In genomic region chr13:40978652-40979051, GRCm38 (mm10) we compare ENCODE assay signal across 14 mouse cellular contexts. TPM values are rescaled to one million over a fixed set of nuclear protein-coding genes. Genes with fewer than 3 reads are reported as not detected.
DNase-seq lines count a peak whose midpoint lies in the region; ATAC-seq and TF ChIP-seq lines count a peak whose summit lies in the region.
"Had no signal": no experiment of that assay in that cellular context is flagged by ENCODE, and none has a peak within 500 bp of the region (broad histone marks: within the 10 kb centered on the region; RNA-seq: fewer than 3 reads in every experiment).

No protein-coding gene starts in this region.

- no peak for ATAC-seq in lung, embryonic 14.5 days (ENCODE audit: insufficient read depth)
- ATAC-seq in megakaryocyte, adult 5-6 weeks (ENCODE audit: poor library complexity, severe bottlenecking): peak; percentile 26; the same call in 1 of the 2 replicates
- ATAC-seq: forebrain, embryonic 15.5 days had no signal

- H3K27ac ChIP-seq in heart, adult 2 months: peak overlapping the region; percentile 81
- no peak overlapping the region for H3K27ac ChIP-seq in heart, embryonic 10.5 days
- H3K27ac ChIP-seq in lung, embryonic 14.5 days (ENCODE audit: low read depth): no peak overlapping the region
- H3K27ac ChIP-seq: forebrain, embryonic 15.5 days; liver, embryonic 14.5 days had no signal

- H3K4me1 ChIP-seq in heart, adult 2 months (ENCODE audit: control insufficient read depth, insufficient read depth, low read length): peaks cover 4% of the 10 kb centered on the region; the same call in 1 of the 2 replicates
- H3K4me1 ChIP-seq in heart, embryonic 10.5 days: no peaks in the 10 kb centered on the region
- no peaks in the 10 kb centered on the region for H3K4me1 ChIP-seq in lung, embryonic 14.5 days (ENCODE audit: insufficient read depth)
- H3K4me1 ChIP-seq: forebrain, embryonic 15.5 days had no signal

- no peak overlapping the region for H3K4me3 ChIP-seq in heart, adult 2 months
- H3K4me3 ChIP-seq in heart, embryonic 10.5 days: no peak overlapping the region
- no peak overlapping the region for H3K4me3 ChIP-seq in lung, embryonic 14.5 days (ENCODE audit: low read depth, low read length)
- H3K4me3 ChIP-seq: forebrain, embryonic 15.5 days had no signal

- 29% methylated on average over 4 of the region's 4 CpGs for WGBS in heart, adult 2 months
- WGBS in heart, embryonic 10.5 days: 70% methylated on average over 4 of the region's 4 CpGs
- WGBS in lung, embryonic 14.5 days: 61% methylated on average over 4 of the region's 4 CpGs

- peak in 1 of 2 experiments; percentile 17 for DNase-seq in heart, adult 2 months
- DNase-seq in heart, embryonic 10.5 days (ENCODE audit: low spot score): no peak
- DNase-seq in lung, embryonic 14.5 days: peak; percentile 17
- no peak for DNase-seq in lung, postnatal 4 days
- DNase-seq in kidney, adult 9 months: peak; percentile 47
- no peak for DNase-seq in c-Kit-positive CD71-positive TER-119-positive erythroid progenitor cells, embryonic 14.5 days (ENCODE audit: low spot score)
- no peak for DNase-seq in adrenal gland, postnatal 25 days
- DNase-seq: cerebellum, adult 9-11 months; midbrain, embryonic 14.5 days; thymus, postnatal 4 days had no signal

- H3K27me3 ChIP-seq in heart, adult 2 months (ENCODE audit: control insufficient read depth, insufficient read depth, low read length): no peaks in the 10 kb centered on the region
- H3K27me3 ChIP-seq in heart, embryonic 10.5 days (ENCODE audit: insufficient read depth, poor library complexity, severe bottlenecking): no peaks in the 10 kb centered on the region
- no peaks in the 10 kb centered on the region for H3K27me3 ChIP-seq in lung, embryonic 14.5 days (ENCODE audit: insufficient read depth, low read length)
- H3K27me3 ChIP-seq: forebrain, embryonic 15.5 days had no signal

- intact Hi-C loops in heart, adult 2 months (cut with DNase I): loop anchor here (1.0 to 5.0 kb wide), 2 partner anchors 133 to 191 kb away; no protein-coding TSS in a partner anchor

- TF ChIP-seq EP300 in heart, adult 2 months (IDR thresholded peaks at IDR 0.05; ENCODE audit: insufficient read depth, low read depth, low read length): no peak

- H3K9ac ChIP-seq in heart, adult 2 months (ENCODE audit: low read depth, low read length): no peak overlapping the region
- no peak overlapping the region for H3K9ac ChIP-seq in lung, embryonic 14.5 days
- H3K9ac ChIP-seq: forebrain, embryonic 15.5 days; liver, embryonic 14.5 days had no signal

- no peak for TF ChIP-seq POLR2A in heart, adult 2 months (IDR thresholded peaks at IDR 0.05; ENCODE audit: insufficient read depth, low read depth, low read length)

- no peak overlapping the region for H3K4me2 ChIP-seq in lung, embryonic 14.5 days
- H3K4me2 ChIP-seq: forebrain, embryonic 15.5 days had no signal

- H3K36me3 ChIP-seq in heart, adult 2 months (ENCODE audit: control insufficient read depth, insufficient read depth, low read length): no peaks in the 10 kb centered on the region
- H3K36me3 ChIP-seq in heart, embryonic 10.5 days: no peaks in the 10 kb centered on the region
- no peaks in the 10 kb centered on the region for H3K36me3 ChIP-seq in lung, embryonic 14.5 days (ENCODE audit: insufficient read depth)
- H3K36me3 ChIP-seq: forebrain, embryonic 15.5 days; G1E had no signal

- no peaks in the 10 kb centered on the region for H3K9me3 ChIP-seq in heart, embryonic 10.5 days
- no peaks in the 10 kb centered on the region for H3K9me3 ChIP-seq in lung, embryonic 14.5 days (ENCODE audit: low read depth, low read length)
- H3K9me3 ChIP-seq: forebrain, embryonic 15.5 days; G1E had no signal

- no peak for TF ChIP-seq CTCF in heart, adult 2 months (IDR thresholded peaks at IDR 0.05)
- no peak for TF ChIP-seq CTCF in lung, embryonic 14.5 days (IDR thresholded peaks at IDR 0.05; ENCODE audit: low read depth)

- no peaks in the 10 kb centered on the region for H3K79me2 ChIP-seq in heart, adult 2 months (replicated peaks; ENCODE audit: control insufficient read depth, insufficient read depth, low read length)

RNA-seq across cellular contexts. Expression of gene Pak1ip1, which starts 22.2 kb away (rescaled TPM):
- 10 to 100 TPM; 26.7 to 27.5 TPM for total RNA-seq in heart, adult 2 months (2021)
- polyA plus RNA-seq in heart, adult 2 months (2012; rRNA removed): 21.2 and 22.5 TPM in 2 replicates
- polyA plus RNA-seq in heart, embryonic 10.5 days (2016; fragmentation: Nextera tagmentation; extraction: Ambion mirVana): 66.1 and 72.1 TPM in 2 replicates
- 59.6 and 62.4 TPM in 2 replicates for polyA plus RNA-seq in lung, embryonic 14.5 days (2014; fragmentation: Nextera tagmentation; extraction: Ambion mirVana)
- 50.2 and 50.7 TPM in 2 replicates for total RNA-seq in megakaryocyte, adult 5-6 weeks (2015)
- 73.0 and 80.1 TPM in 2 replicates for total RNA-seq in megakaryocyte, adult 5-6 weeks (2017)
- total RNA-seq in adrenal gland, postnatal 25 days (2021): 55.6 and 61.6 TPM in 2 replicates

RNA-seq across cellular contexts. Expression of gene Tmem14c, which starts 37.4 kb away (rescaled TPM):
- 100 to 1,000 TPM; 165 to 179 TPM for total RNA-seq in heart, adult 2 months (2021)
- 136 and 180 TPM in 2 replicates for polyA plus RNA-seq in heart, adult 2 months (2012; rRNA removed)
- polyA plus RNA-seq in heart, embryonic 10.5 days (2016; fragmentation: Nextera tagmentation; extraction: Ambion mirVana): 322 and 328 TPM in 2 replicates
- polyA plus RNA-seq in lung, embryonic 14.5 days (2014; fragmentation: Nextera tagmentation; extraction: Ambion mirVana): 224 and 229 TPM in 2 replicates
- 208 and 221 TPM in 2 replicates for total RNA-seq in megakaryocyte, adult 5-6 weeks (2015)
- 112 and 125 TPM in 2 replicates for total RNA-seq in megakaryocyte, adult 5-6 weeks (2017)
- total RNA-seq in adrenal gland, postnatal 25 days (2021): 160 and 178 TPM in 2 replicates

Comparison
In these comparisons a context has a peak if more than half of its experiments do, and no peak if none do; other contexts are left out.
1. DNase-seq: peak in lung, embryonic 14.5 days (single experiment) and kidney, adult 9 months (single experiment); none in heart, embryonic 10.5 days (single experiment), lung, postnatal 4 days (0 of 2), c-Kit-positive CD71-positive TER-119-positive erythroid progenitor cells, embryonic 14.5 days (single experiment) and adrenal gland, postnatal 25 days (single experiment).